Mouse (Mus musculus): ENCODE data around the gene Zfp276.

- TF ChIP-seq CTCF (IDR thresholded peaks at IDR 0.05; ENCODE audit: control insufficient read depth, insufficient read depth, insufficient read length) (no peak), MYOD1 (IDR thresholded peaks at IDR 0.05; ENCODE audit: control insufficient read depth, insufficient read length, low read depth) (no peak), USF1 (IDR thresholded peaks at IDR 0.05; ENCODE audit: low read depth) (no peak), MAX (IDR thresholded peaks at IDR 0.05) (no peak)
These were observed 44.3 kb downstream of the Zfp276 start for GRCm38 (mm10) chr8:123298301-123298700.

Data from C2C12 (cell line).